Mouse (Mus musculus) limb, embryonic 13.5 days (tissue): ENCODE results near the gene Bcl2l11. TPM values are rescaled to one million over a fixed set of nuclear protein-coding genes. Genes with fewer than 3 reads are reported as not detected.
A peak's percentile ranks its signal among the peaks of the same experiment; 100 is the strongest.

Source experiments
- ATAC-seq: fragments of 200-750 bp; cut with Nextera tagmentation; 2 replicates; pipeline ENCODE4 v1.8.0; 2017; ENCODE audit warnings: low read depth, moderate number of reproducible peaks, moderate TSS enrichment; ENCODE audit not compliant: low FRiP score
- H3K27ac ChIP-seq: fragments of 300-500 bp; sonication (generic); 2 replicates; pipeline ENCODE4 v1.5.1; 2015; ENCODE audit warnings: inconsistent platforms, mild to moderate bottlenecking, moderate library complexity
- H3K27me3 ChIP-seq: fragments of 300-500 bp; sonication (generic); 2 replicates; pipeline ENCODE4 v1.6.1; 2015; ENCODE audit warnings: mild to moderate bottlenecking, inconsistent platforms
- H3K36me3 ChIP-seq: fragments of 300-500 bp; sonication (generic); 2 replicates; pipeline ENCODE4 v1.6.1; 2015; ENCODE audit warnings: inconsistent platforms, mild to moderate bottlenecking, moderate library complexity
- H3K4me1 ChIP-seq: fragments of 300-500 bp; sonication (generic); 2 replicates; pipeline ENCODE4 v1.6.1; 2015; ENCODE audit warnings: inconsistent platforms
- H3K4me2 ChIP-seq: fragments of 300-500 bp; sonication (generic); replicated peaks from 2 replicates; pipeline ENCODE4 v1.6.1; 2015; ENCODE audit warnings: inconsistent platforms, mild to moderate bottlenecking, moderate library complexity
- H3K4me3 ChIP-seq: fragments of 300-500 bp; sonication (generic); 2 replicates; pipeline ENCODE4 v1.5.1; 2015; ENCODE audit warnings: moderate library complexity, mild to moderate bottlenecking, inconsistent platforms
- H3K9ac ChIP-seq: fragments of 300-500 bp; sonication (generic); 2 replicates; pipeline ENCODE4 v1.6.1; 2015; ENCODE audit warnings: mild to moderate bottlenecking, inconsistent platforms
- H3K9me3 ChIP-seq: fragments of 300-500 bp; sonication (generic); 2 replicates; pipeline ENCODE4 v1.6.1; 2016; ENCODE audit warnings: inconsistent platforms
- WGBS: fragments of 180-500 bp; shearing (Covaris S2); methylation state at CpG from one replicate; pipeline ENCODE4 v1.1.7; 2015; 5-methylcytosine and 5-hydroxymethylcytosine counted together
- polyA plus RNA-seq: library from polyadenylated mRNA; unstranded; fragments of >200 nt; fragmentation: Nextera tagmentation; extraction: Ambion mirVana; gene quantifications from 2 replicates; pipeline ENCODE4 v1.2.1, GENCODE M21; 2015

Gene Bcl2l11
- polyA plus RNA-seq, 1 experiment from 2014 or later: 27.8 TPM

DNA sequence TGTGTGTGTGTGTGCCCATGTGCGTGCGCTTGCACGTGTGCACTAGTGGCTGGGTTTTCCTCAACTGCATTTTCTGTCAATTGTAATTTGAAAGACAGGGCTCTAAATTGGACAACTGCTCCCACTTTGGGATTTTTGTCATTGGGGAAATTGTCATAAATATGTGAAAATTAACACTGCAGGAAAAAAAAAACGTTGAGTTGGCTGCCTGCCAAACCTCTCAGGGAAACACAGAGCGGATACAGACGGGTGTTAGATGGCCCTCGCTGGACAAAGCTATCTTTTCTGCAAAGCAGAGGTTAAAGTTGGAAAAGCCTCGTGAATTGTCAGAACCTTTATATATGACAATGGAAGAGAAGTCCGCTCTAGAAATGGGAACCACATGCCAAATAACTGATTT is 84.5 kb downstream of the Bcl2l11 start:
- H3K27ac ChIP-seq: no peak overlapping the region
- no peaks in the 10 kb centered on the region for H3K36me3 ChIP-seq
- no peak overlapping the region for H3K9ac ChIP-seq
- H3K4me2 ChIP-seq: no peak overlapping the region
- 32% methylated on average over 9 of the region's 9 CpGs for WGBS
- peaks cover 24% of the 10 kb centered on the region for H3K4me1 ChIP-seq
- H3K4me3 ChIP-seq: no peak overlapping the region
- no peaks in the 10 kb centered on the region for H3K9me3 ChIP-seq
- no peaks in the 10 kb centered on the region for H3K27me3 ChIP-seq
- no peak for ATAC-seq

DNA sequence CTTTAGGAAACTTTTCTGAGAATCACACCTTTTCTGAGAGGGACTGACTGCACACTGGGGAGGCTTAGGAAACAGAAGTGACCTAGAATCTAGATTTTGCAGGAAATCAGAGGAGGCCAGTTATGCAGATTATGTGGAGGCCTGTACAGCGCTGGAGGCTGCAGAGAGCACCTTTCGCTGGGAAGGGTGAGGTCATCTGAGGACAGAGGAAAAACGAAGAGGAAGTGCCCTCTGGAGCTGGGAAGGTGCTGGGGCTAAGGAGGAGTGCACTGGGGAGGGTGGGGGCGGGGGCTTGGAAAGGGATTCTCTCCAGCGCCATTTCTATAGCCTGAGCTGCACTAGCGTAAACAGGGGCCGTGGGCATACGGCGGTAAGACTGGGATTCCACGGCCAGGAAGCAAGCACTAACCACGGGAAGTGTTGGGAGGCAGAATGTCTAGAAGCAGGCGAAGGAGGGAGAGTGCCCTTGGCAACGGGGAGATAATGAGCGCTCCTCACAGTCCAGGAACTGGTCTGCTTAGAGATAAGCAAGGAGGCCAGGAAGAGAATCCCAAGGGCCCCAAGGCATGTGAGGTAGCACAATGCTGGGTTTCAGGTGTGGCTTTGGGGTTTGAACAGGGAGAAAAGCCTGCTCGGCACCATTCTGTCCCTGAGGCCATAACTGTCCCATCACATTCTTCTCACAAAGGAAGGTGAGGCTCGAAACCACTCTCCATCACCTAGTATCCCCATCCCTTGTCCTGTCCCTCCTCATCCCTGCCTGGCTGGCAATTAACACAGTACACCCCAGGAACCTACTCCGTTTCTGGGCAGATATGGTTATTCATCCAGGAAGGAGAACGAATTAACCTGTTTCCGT is 85.4 kb downstream of the Bcl2l11 start:
- H3K36me3 ChIP-seq: no peaks in the 10 kb centered on the region
- 14% methylated on average over 19 of the region's 19 CpGs for WGBS
- H3K4me3 ChIP-seq: no peak overlapping the region
- peak overlapping the region; percentile 44 for H3K4me2 ChIP-seq
- peak overlapping the region; percentile 39; the same call in 1 of the 2 replicates for H3K9ac ChIP-seq
- peaks cover 24% of the 10 kb centered on the region for H3K4me1 ChIP-seq
- peak overlapping the region; percentile 34; the same call in 1 of the 2 replicates for H3K27ac ChIP-seq
- H3K27me3 ChIP-seq: no peaks in the 10 kb centered on the region
- H3K9me3 ChIP-seq: no peaks in the 10 kb centered on the region
- ATAC-seq: 0 out of 2 replicates have a peak, but pooled peaks have one; percentile 24

DNA sequence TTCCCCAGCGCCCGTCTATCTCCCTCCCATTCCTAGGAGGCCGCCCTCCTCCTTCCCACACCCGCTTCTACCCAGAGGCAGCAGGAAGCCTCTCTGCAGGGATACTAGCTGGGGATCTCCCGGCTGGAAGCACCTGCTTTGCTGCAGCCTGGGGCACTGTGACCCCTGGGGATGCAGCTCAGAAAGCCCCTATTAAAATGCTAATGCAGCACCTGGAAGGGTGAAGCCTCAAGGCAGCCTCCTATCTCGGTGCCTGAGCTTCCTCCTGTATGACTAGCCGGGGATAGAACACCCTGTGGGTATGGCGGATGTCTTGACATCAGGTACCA is 86.0 kb downstream of the Bcl2l11 start:
- 0 out of 2 replicates have a peak, but pooled peaks have one; percentile 24 for ATAC-seq
- no peaks in the 10 kb centered on the region for H3K36me3 ChIP-seq
- WGBS: 29% methylated on average over 8 of the region's 8 CpGs
- H3K4me3 ChIP-seq: no peak overlapping the region
- H3K9ac ChIP-seq: no peak overlapping the region
- H3K4me2 ChIP-seq: peak overlapping the region; percentile 44
- no peaks in the 10 kb centered on the region for H3K9me3 ChIP-seq
- no peaks in the 10 kb centered on the region for H3K27me3 ChIP-seq
- no peak overlapping the region for H3K27ac ChIP-seq
- peaks cover 24% of the 10 kb centered on the region for H3K4me1 ChIP-seq
